Mouse (Mus musculus): ENCODE data around the gene Tsg101.
A peak's percentile ranks its signal among the peaks of the same experiment; 100 is the strongest.

The Tsg101 gene

DNA sequence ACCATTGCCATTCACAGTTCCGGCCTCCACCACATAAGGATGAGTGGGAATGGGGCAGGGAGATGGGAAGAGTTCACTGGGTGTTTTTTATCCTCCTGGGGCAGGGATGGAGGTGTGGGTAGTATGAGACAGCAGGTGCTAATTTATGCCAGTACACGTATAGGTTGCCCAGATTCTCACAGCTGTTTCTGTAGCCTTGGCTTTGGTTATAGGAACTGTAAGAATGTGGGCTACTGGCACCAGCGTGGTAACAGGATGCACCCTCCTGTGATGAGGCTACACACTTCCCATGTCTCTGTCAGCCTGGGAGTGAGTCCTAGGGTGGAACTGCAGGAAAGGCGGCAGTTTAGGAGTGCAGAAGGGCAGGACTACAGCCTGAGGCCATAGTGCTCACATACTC is 42.9 kb downstream of the Tsg101 start:
- DNase-seq (ENCODE audit: low spot score in 2 of 2) = no peak

DNA sequence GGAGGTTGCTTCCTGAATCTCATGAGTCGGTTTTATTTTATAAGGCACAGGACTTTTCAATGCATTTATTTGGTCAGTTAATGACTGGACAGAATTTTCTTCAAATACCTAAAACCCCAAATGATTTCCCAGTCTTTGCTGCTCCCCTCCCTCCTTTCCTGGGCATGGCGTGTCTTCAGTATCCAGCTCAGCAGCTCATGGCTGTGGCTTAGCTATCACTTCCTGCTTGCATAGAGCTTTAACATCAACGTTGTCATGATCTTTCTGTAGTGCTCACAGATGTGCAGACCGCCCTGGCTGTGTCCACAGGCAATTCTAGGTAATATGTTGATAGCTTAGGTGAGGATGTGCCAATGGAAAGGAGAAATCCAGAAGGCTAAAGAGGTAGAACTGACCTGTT is 47.8 kb downstream of the Tsg101 start:
- DNase-seq (ENCODE audit: low spot score in 2 of 2) = no peak

DNA sequence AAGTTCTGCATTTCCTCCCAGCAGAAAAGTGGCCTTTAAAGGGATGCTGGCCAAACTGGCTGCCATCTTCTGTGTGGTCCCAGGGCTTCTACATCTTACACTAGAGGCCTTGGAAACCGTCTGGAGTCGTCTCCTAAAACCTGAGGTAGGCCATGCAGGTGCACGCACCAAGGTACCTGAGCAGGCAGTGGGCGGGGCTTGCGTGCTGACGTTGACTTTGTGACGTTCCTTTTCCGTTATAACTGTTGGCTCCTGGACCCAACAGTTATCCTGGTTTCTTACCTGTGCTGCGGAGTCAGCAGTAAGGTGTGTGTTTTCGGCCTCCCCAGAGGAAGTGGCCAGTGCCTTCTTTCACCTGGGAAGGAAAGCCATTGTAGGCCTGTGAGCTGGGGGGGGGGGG is 58.8 kb downstream of the Tsg101 start, which contains the start of gene Ldhc:
Gene Ldhc, plus strand, starts transcription at position 208 of the 400 bp plus-strand sequence.
- no peak for DNase-seq (ENCODE audit: low spot score in 2 of 2)

DNA sequence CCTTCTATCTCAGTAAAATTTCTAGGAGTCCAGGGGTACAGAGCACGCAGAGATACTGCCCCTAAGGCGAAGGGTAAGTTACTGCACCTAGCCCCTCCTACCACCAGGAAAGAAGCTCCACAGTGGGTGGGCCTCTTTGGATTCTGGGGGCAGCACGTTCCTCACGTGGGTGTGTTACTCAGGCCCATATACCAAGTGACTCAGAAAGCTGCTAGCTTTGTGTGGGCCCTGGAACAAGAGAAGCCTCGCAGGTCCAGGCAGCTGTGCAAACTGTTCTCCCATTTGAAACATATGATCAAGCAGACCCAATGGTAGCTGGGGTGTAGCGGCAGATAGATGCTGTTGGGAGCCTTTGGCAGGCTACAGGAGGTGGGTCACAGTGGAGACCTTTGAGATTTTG is 60.7 kb downstream of the Tsg101 start:
- DNase-seq (ENCODE audit: low spot score in 2 of 2) = no peak

DNA sequence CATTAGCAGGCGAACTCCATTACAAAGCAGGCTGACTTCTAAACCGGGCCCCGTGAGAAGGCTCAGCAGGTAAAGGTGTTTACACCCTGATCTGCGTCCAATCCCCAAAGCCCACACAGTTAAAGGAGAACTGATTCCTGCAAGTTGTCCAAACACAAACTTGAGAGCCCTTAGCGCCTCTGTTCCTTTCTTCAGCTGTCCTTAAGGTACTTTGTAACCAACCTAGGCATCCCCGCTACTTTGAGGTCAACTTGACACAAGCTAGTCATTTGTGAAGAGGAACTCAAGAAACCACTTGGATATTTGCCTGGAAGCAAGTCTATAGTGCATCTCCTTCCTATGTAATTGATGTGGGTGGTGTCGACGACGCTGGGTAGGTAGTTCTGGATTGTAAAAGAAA is 62.3 kb downstream of the Tsg101 start:
- no peak for DNase-seq (ENCODE audit: low spot score in 2 of 2)

DNA sequence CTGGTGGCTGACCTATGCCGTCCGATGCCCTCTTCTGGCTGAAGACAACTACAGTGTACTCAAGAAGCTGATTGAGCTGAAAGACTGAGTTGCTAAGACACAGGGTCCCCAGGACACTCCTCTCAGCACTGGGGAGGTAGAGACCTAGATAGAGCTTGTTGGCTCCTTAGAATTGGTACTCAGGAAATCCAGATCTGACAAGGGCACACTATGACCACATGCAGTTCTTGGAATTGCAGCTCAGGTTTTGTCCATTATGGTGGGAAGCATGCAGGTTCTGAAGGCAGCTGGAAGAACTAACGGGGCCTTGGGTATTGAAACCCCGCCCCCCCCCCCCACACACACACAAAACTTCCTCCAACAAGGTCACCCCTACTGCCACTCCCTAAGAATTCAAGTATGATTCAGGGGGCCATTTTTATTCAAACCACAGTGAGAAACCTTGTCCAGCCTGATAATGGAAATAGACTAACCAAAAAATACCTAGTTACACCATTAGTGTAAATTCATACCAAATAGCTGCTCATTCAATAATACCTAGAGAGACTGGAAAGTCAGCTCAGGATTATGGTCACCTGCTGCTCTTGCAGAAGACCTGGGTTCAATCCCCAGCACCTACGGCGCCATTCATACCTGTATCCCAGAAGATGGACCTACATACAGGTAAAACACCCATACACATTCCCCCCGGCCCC is 63.8 kb downstream of the Tsg101 start:
- no peak for DNase-seq (ENCODE audit: low spot score in 2 of 2)

DNA sequence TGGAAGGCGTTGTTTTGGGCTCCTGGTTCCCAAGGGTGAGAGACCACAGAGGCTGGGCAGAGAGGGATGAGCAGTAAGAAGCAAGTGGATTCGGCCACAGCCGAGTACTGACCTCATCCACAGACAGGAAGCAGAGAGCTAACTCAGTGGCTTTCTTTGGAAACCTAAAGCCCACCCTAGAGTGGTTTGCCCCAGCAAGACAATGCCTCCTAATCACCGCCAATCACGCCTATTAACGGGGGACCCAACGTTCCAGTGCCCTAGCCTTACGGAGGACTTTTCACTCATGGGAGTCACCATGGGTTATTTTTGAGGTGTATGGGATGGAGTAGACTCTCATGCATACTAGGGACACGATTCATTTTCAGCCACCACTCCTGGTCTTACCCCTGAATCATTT is 66.4 kb downstream of the Tsg101 start:
- no peak for DNase-seq (ENCODE audit: low spot score in 2 of 2)

DNA sequence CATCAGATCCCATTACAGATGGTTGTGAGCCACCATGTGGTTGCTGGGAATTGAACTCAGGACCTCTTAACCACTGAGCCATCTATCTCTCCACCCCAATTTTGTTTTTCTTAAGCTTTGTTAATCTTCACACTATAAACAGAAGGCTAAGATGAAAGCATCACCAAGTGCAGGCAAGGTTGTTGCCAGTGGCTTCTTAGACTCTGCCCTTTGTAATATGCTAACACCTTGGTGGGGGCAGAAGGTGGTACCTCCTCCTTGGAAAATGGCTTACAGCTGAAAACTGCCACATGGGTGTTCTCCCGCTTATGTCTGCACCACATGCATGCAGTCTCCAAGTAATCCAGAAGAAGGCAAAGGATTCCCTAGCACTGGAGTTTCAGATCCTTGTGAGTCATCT is 67.1 kb downstream of the Tsg101 start:
- DNase-seq (ENCODE audit: low spot score in 2 of 2) = no peak

DNA sequence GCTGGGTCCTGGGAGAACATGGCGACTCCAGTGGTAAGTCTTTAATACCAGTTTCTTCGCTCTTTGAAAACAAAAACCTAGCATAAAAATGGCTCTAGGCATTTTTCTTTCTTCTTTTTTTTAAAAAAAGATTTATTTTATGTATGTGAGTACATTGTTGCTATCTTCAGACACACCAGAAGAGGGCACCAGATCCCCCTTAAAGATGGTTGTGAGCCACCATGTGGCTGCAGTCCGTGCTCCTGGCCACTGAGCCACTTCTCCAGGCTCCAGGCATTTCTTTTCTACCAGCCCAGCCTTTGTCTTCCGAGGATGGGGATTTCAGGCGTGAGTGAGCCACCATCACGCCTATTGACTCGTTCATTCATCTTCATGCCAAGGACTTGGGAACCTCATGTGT is 68.7 kb downstream of the Tsg101 start:
- no peak for DNase-seq (ENCODE audit: low spot score in 2 of 2)

DNA sequence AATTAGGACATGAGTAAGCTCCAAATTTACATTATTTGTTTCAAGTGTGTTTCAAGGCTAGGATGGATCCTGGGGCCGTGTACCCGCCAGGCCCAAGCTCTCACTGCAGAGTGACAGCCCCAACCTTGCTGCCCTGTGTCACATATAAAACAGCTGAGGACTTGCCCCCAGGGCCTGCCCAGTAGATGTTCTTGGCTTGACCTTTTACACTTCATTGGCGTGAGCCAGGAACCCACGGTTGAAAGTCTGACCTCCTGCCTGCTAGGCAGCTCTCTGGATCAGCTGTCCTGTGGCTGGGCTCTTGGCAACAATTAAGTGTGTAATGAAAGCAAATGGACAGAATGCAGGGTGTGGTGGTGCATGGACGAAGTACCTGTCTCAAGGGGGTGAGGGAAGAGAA is 70.5 kb downstream of the Tsg101 start:
- no peak for DNase-seq (ENCODE audit: low spot score in 2 of 2)

DNA sequence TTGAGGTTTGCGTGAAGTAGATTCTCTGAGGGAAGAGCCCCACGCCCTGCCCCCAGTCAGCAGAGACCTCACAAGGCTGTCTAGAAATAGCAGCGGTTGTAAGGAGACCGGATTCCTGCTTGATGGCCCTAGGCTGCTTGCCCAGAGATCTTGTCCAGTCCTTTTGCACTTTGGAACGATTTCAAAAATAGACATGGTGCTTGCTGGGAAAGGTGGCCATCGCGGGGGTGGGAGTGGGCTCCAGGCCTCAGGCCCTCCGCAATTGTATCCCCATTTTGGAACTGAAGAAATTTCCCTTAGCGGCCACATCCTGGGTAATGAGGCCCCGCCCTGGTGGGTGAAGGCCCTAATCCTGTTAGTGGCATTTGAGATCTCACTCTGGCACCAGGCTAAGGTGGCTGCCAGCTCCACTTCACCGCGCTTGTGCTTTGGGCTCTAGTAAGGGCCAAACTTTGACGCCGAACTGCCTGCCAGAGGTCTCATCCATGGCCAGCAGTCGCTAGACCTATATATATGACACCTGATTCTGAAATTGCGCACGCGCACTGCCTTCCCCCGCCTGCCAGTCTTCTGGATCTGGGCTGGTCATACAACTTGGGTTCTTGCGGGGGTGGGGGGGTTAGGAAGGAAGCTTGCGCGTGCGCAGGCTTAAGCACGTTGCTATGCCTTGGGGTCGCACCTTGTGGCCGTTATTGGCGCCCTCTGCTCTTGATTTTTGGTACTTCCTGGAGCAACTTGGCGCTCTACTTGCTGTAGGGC is 73.1 kb downstream of the Tsg101 start:
- DNase-seq (ENCODE audit: low spot score in 2 of 2) = peak; percentile 69 to 73

DNA sequence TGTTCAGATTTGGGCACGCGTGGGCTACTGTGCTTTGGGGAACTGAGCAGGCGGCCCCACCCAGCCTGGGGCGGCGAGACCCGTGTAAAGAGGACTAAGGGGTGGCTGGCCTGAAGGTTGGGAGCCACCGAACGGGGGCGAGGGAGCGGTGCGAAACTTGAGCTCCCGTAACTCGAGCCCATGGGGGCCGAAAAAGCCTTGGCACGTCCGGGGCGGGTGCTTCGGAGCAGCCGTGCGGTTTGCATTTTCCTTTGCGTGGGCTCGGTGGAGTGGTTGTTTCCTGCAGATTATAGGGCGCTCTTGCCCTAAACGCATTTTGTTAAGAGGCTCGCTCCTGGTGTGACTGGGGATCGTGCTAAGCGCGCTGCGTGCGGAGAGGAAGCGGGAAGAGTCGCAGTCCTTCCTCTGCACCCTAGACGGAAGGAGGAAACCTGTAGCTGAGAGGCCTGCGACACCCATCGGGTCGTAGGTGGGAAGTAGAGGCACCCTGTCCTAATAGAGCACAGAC is 73.7 kb downstream of the Tsg101 start:
- DNase-seq (ENCODE audit: low spot score in 2 of 2) = no peak

DNA sequence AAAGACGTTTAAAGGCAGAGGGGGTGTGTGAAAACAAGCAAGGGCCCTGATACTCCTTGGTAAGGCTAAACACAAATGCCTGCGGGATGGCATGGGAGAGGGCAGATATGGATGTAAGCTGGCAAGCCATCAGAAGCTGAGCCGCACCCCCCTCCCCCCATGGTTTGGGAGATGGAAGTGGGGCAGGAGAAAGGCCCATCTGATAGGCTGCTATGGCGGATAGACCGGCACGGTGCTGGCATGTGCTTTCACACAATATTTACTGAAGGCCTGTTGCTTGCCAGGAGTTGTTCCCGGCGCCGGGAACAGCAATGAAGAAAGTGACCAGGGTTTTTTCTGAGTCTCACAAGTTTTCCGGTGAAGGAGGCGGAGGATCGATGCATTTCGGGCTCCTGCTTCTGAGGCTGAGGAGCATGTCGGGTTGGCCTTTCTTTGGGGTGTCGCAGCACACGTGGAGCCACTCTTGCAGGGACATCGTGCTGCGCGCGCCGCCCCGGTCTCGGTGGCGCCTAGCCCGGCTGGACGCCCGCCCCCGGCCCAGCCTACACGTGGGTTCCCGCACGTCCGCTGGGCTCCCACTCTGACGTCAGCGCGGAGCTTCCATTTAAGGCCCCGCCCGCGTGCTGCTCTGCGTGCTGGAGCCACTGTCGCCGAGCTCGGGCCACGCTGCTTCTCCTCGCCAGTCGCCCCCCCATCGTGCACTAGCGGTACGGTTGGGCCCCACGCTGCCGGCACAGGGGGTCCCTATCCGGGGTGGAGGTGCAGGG is 74.4 kb downstream of the Tsg101 start:
- DNase-seq (ENCODE audit: low spot score in 2 of 2) = peak; percentile 92 to 93

DNA sequence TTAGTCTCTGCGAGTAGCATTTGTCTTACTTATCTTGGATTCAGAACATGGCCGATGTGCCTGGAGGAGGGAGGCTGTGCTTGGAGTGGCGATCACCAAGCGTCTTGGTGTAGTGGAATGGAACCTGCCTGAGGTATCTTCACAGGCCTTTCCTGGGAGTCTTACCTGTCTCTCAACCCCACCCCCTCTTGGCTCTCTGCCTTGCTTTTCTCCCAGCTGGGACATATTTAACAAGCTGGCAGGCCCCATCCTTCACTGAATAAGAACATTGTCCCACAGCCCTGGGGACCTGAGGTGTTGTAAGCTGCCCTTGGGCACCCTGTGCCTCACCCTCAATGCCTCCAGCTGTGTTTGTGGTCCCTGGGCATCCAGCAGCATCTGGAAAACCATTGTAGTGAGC is 76.2 kb downstream of the Tsg101 start:
- no peak for DNase-seq (ENCODE audit: low spot score in 2 of 2)

DNA sequence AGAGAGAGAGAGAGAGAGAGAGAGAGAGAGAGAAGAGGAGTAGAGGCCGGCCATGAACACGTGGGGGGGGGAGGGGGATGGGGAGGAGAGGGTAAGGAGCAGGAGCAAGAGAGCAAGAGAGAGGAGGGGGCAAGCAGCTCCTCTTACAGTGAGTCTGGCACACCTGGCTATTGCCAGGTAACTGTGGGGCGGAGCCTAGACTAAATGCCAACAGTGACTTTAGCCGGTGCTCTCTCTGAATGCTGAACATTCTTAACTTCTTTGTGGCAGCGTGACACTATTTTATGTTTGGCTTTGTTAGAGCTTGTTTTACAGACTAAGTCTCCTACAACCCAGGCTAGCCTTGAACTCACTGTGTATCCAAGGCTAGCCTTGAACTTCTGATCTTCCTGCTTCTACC is 77.5 kb downstream of the Tsg101 start:
- DNase-seq (ENCODE audit: low spot score in 2 of 2) = no peak

DNA sequence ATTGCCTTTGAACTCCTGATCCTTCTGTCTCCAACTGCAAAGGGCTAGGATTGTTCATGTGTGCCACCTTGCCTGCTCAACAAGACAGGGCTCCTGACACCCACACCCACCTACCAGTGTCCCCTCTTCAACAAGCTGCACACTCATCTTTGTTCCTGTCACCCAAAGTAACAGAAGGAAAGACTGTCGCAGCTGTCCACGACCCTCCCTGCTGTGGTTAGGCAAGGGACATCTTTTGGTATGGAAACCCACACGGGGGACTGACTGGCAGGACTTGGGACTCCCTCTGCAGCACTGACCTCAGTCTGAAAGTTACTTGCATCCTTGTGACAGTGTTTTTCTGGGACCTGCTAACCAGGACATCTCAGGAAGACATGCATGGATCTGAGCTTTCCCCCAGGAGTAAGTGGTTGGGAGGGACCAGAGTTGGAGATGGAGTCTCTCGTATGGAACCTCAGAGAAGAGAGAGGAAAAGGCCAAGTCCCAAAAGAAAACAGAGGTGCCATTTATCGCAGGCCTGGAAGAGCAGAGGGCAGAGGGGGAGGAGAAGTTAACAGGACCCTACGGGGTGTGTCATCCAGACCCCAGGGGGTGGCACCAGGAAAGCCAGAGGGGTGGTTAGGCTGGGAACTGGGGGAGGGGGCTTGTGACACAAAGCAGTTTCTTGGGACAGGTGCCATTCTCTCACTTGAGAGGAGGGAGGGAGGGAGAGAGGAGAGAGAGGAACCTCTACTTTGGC is 78.8 kb downstream of the Tsg101 start, which contains the start of gene Ldha:
Gene Ldha, plus strand, starts transcription at position 689 of the 739 bp plus-strand sequence.
- no peak for DNase-seq (ENCODE audit: low spot score in 2 of 2)

DNA sequence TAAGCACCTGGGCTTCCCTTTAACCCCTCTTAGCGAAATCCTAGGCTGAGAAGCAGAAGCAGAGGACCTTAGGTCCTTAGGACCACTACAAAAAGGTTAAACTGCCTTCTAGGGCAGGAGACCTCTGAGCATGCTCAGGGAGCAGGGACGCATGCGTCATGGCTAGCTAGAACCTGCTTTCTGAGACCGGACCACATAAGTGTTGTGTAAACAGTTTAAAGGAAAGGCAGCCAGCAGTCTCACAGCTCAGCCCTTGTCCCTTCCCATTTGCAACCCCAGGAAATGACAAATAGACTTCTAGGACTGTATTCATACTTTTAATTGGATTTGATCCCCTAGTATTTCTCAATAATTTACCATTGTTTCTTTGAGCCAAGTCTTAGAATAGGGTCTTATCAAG is 79.4 kb downstream of the Tsg101 start:
- DNase-seq (ENCODE audit: low spot score in 2 of 2) = no peak

DNA sequence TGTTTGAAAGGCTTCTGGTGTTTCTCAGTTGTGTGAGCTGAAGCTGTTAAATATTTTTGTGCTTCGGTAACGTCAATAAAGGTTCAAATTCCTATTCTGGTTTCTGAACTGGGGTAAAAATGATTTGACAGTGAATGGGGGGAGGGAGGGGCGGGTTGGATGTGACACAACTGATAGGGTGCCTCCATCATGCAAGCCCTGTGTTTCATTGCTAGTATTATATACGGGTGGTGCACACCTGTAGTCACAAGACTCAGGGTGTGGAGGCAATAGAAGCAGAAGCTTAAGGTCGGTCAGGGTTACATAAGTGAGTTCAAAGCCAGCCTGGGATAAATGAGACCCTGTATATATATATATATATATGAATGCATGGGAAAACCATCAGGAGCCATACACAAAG is 79.9 kb downstream of the Tsg101 start:
- DNase-seq (ENCODE audit: low spot score in 2 of 2) = no peak

DNA sequence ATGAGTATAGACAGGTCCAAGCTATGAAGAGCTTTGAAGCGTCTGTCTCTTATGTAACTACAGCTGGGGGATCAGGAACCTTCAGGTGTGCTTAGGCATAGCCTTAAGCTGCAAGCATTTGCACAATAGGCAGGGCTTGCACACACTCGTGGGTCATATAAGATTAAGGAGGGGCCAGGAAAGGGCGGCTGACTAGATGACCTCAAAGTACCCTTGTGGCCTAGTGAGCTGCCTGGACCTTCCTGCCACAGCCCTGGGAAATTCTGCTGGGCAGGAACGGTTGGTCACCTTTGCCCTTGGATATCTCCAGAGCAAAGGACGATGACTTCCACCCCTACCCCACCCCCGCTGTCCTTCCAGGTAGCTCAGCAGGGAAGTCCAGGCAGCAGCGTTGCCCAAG is 80.3 kb downstream of the Tsg101 start:
- peak; percentile 33 to 41 for DNase-seq (ENCODE audit: low spot score in 2 of 2)

All from heart, adult 9 months (tissue).